Mouse (Mus musculus) retina, embryonic 14.5 days (tissue): ENCODE measurements at regions not wholly inside any gene's neighbourhood (a gene's known extent, or its start where the extent isn't known, plus 50 kb on each side); places are given as distances from the start of the nearest gene placed in this dataset.

Experiments used
- DNase-seq: peaks from one replicate; pipeline ENCODE4 v3.0.0-alpha.2; 2015; ENCODE audit warnings: low spot score

DNA sequence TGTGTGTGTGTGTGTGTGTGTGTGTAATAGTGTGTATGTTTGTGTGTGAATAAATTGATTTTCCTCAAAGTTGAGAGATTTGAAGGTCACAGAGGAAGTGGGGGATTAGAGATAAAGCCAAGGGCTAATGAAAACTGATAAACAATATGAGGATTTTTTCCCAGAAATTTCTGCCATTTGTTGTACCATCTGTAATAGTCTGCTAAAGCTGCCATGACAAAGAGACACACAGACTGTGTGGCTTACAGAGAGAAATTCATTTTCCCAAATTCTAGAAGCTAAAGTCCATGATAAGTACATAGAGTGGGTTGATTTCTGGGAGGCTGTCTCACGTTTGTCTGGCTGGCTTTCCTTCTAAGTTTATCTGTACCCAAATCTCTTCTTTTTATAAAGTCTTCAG is 259.6 kb downstream of the Ndufa4 start:
- DNase-seq, result no peak

DNA sequence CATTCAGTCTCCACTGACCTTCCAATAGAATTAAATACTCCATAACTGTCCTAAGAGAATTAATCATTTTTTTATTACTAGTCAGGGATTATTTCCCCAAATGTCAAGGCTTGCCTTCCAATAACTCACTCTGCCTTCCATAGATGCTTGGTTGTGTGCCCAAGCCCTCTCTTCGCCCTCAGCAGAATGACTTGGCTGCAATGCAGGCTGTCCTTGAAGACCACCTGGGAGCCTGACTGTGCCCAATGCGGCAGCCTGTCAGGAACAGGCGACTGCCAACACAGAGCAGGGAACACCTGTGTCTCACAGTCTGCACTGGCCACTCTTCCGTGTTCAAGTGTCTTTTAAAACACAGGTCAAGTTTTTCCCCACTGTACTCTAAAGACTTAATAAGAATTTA is 294.0 kb downstream of the Ndufa4 start:
- no peak for DNase-seq

DNA sequence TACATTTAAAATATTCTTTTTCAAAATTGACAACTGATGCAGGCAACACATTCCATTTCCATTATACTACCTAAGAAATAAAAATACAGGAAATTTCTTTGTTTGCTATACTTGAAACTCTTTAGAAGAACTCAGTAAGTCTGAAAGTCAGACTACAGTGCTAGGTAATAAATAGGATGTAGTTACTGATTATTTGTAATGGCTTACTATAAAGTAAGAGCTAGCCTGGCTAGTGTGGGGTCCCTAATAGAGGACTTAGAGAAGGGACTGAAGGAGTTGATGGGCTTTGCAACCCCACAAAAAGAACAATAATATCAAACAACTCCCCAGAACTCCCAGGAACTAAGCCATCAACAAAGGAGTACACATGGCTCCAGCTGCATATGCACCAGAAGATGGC is 299.1 kb downstream of the Ndufa4 start:
- no peak for DNase-seq

DNA sequence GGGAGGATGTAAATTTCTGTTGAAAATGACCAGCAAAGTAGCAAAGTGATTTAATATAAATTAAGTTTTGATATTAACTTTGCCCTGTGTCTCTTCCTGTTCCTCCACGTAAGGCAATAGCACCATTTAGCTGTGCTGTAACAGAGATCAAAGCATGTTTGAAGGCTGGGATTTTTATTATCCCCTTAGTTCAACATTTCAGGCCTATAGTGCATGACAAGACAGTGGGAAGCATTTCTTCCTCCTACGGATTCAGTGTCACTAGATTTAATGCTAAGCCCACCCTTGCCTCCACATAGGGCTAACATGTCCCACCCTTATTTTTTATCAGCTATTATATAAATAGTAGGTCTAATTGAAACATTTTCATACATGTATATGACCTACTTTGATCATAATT is 299.6 kb downstream of the Ndufa4 start:
- no peak for DNase-seq

DNA sequence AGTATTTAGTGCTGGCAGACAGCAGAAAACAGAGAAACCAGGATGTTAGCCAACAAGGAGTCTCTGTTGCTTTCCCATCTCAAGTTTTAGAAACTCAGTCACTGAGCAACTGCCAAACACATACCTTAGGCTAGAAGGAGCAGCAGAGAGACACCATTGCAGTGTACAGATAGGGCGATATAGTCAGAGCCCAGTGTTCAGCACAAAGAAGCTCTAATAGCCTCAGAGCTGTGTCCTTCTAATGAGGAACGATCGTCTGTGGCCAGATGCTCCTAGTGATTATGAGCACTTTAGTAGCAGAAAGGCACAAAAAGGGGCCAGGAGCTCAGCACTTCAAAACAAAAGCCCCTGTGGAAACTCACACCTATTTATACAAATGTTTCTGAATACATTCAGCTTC is 301.2 kb downstream of the Ndufa4 start:
- no peak for DNase-seq

DNA sequence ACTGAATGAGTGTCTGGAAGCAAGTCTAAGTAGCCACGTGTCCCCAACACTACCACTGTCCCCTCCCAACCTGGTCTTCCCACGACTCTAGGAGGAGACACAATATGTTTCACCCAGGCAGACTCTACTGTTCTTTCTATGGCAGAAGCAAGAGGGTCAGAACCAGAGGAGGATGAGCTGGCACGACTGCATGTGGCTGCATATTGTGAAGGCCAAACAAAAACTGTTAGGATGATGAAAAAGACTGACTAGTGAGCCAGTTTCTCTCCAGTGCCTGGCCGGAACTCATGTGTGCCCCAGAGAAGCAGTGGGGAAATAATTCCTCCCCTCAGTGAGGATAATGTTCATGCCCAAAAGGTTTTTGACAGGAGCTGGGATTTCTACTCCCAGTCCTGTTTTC is 301.8 kb downstream of the Ndufa4 start:
- no peak for DNase-seq

DNA sequence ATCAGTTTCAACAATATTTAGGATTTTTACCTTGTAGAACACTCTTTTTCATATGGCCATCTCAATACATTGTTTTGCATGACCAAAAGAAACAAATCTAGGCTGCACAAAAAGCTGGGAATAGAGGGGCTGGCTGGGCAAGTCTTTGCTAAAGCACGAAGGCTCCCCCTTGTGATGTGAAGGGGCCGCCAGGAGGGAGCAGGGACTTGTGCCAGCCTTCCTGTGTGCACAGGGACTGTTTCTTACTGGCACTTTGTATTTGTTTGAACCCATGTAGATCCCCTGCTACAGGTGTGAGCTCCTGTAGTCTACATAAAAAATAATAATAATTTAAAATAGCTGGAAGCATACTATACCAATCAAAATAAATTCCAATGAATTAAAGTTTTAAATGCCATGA is 312.4 kb downstream of the Ndufa4 start:
- no peak for DNase-seq

DNA sequence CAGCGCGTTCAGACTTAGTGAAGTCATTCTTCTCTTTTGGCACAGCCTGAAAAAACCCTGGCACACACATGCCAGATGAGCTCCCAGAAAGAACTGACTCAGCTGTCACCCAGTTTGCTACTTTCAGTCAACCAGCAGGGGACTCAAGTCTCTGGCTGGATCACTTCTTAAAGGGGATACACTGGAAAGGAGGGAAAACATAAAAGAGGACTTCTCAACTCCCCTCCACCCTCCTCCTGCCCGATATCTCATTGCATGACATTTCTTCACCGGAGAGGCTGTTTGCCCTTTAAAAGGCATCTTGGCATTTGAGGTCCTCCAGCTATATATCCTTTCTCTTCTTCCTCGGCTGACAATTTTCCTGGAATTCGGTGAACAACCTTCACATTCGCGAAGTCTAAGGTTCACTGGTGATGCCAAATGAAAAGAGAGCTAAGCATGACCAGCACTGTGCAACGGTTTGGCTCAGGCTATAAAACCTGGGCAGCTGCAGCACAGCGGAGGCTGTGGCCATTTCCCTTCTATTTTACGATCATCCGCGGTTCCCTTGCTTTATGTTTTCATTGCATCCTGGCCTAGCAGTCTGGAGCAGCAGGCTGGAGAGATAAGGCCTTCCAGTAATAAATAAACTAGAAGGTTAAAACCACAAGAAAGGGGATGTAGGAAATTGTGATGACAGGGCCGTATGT is 313.6 kb downstream of the Ndufa4 start:
- no peak for DNase-seq

DNA sequence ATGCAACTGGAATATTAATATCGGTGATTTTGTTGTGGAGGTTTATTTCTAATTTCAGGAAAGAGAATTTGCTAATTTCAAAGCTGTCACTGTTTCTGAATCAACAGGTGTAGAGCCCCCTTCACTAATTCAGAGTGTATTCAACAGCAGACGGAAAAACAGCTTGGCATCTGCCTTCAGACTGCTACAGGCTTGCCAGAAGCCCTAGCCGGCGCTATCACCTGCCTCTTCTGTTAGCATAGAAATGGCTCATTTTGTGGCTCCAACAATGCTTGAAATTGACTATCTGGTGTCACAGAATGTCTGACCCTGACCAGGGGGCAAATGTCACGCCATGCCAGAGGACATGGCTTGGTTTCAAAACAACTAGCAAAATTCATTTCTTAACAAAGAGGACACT is 331.2 kb downstream of the Ndufa4 start:
- DNase-seq, result no peak

DNA sequence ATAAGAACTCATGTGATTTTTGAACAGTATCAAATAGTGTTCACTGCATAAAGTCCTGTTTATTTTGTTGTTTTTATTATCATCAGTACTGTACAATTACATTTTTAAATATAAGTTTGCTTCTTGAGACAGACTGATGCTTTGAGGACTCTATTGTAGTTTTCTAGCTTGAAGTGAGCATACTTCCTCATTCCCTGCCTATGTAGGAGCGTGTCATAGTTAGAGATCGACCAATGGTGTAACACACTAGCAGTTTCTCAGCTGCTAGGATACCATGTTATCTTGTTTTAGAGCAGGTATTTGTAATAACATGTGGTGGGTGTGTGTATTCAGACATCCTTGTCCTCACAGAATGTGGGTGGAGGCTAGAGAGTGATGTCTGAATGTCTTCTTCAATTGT is 342.1 kb downstream of the Ndufa4 start:
- no peak for DNase-seq

DNA sequence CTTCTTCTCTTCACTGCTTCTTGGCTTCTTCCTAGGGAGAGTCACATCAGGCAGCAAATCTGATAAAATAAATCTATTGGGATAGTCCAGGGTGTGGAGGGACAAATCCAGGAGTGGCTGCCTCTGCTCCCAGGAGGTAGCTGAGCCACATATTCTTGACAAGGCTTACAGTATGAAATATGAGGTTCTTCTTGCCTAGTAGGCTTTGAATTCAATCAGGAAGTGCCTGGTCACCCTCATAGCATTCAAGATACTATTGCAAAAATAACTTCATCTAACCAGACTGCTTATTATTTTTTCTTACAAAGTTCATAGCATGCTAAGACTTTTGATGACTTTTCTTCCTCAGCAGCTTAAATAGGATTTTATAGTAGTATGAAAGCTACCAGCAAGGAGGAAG is 356.8 kb downstream of the Ndufa4 start:
- DNase-seq, result no peak

DNA sequence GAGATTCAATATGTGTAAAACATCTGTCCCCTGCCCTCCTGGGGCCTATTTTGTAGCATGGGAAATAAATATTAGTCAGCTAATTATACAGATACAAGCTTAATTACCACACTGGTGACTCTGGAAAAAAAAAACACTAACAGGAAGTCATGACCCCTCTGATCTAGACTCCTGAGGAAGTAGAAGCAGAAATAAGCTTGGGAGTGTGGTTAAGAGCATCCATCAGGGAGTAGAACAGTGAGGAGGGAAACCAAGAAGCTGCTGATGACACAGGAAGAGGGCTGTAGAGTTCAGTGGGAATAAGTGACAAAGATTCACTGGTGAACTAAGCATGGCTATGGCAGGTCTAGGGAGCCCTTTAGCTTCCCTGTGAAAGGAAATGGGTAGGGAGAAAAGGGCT is 360.0 kb downstream of the Ndufa4 start:
- DNase-seq, result no peak

DNA sequence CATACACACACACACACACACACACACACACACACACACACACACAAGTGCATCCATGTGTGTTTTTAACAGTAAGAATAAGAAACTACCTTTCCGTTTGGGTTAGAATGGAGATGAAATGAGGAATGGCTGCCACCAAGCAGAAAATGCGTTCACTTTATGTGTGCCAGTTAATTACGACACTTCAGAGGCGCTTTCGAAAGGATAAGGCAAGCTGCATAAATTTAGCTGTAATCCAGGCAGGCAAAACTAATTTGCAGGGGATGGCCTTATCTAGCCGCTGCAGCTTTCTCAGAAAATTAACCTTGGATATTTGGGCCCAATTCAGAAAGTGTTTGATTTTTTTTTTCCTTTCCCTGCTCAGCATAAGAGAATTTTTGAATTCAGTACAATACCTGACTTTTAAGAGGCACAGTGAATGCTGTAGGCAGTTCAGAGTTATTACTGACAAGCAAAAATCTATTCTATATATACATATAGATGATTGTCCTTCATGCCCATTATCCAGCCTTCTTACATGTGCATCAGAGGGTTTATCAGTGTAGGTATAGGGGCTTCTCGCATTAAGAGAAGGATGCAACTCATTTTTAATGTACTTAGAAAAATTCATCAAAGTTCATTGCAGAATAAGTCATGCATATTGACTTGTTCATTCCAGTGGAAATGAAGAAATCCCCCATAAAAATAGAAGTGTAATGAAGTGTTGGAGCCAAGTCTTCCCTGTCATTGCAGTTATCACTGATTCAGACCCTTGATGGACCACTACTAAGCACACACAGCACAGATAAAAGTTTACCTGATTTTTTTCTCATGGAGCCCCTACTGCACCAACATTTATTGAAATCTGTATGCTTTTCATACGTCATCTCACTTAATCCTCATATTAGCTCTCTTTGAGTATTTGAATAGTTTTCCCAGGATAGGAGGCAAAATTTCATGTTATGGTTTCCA is 372.1 kb downstream of the Ndufa4 start:
- no peak for DNase-seq

DNA sequence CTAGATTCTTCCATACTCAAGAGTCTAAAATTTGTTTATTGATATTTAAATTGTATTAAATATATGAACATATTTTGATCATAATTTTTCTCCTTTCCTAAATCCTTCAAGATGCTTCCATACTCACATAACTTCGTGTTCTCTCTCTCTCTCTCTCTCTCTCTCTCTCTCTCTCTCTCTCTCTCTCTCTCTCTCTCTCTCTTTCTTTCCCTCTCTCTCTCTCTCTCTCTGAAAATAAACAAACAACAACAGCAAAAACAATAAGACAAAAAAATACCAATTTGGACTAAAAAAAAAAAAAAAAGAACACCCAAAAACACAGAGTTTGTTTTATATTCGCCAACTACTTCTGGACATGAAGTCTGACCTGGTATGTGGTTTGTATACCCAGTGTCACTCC is 404.2 kb downstream of the Ndufa4 start:
- DNase-seq, result no peak

DNA sequence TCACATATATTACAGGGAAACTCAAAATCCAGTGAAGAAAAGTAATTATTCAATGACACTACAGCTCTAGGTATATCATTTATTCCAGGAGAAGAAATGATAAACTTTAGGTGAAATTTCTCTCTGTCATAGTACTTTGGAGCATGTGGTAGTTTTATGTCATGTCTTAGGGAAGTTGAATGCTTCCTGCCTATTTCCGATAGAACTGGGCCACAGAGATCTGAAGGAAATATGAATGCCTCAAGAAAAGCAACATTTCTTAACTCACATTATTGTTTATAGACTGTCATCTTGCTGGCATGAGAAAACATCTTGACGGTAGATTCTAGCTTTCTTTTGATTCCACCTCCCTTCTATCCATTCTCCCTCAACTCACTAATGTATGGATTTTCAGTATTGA is 412.9 kb downstream of the Ndufa4 start:
- DNase-seq, result no peak

DNA sequence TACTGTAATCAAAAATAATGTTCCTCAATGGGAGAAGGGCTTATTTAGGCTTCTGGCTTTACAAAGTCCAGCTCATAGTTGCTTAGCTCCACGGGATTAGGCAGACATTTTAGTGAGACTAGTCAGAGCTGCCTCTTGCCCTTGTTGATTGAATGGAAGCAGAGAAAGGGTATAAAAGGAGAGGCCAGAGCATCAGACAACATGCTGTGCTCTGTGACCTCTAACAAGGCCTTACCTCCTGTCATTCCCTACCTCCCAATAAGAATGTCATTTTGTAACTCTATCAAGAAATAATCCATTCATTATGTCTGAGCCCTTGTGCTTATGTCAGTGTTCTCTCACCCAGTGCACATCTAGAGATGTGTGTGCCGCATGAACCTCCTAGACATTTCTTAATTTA is 430.3 kb downstream of the Ndufa4 start:
- peak; percentile 24 for DNase-seq
